In genomic region chr4:62560963-62561629, GRCm38 (mm10) we compare ENCODE assay signal across 8 mouse cellular contexts. TPM values are rescaled to one million over a fixed set of nuclear protein-coding genes. Genes with fewer than 3 reads are reported as not detected.
DNase-seq lines count a peak whose midpoint lies in the region; ATAC-seq and TF ChIP-seq lines count a peak whose summit lies in the region.

No protein-coding gene starts in this region.

- peak; percentile 64 for DNase-seq in liver, adult 2 months (ENCODE audit: extremely low read depth, low read depth, low spot score)
- peak; percentile 88 to 92 for DNase-seq in cerebellum, postnatal 10 days
- DNase-seq in frontal cortex, postnatal 25 days (ENCODE audit: low spot score in 2 of 2): peak; percentile 45 to 76
- peak; percentile 50 to 71 for DNase-seq in left cerebral cortex, postnatal 36 days (ENCODE audit: low spot score in 2 of 2)
- peak; percentile 91 for DNase-seq in midbrain, postnatal 0 days (ENCODE audit: low spot score)
- peak; percentile 50 to 78 for DNase-seq in spleen, postnatal 10 days (ENCODE audit: low spot score in 2 of 2)

- no peaks in the 10 kb centered on the region for H3K79me2 ChIP-seq in liver, adult 2 months (ENCODE audit: control insufficient read depth, insufficient read depth, low read length)

- no peak overlapping the region for H3K4me2 ChIP-seq in liver, embryonic 12.5 days
- no peak overlapping the region for H3K4me2 ChIP-seq in intestine, embryonic 16.5 days (ENCODE audit: low read depth, low read length)
- peak overlapping the region; percentile 10; the same call in 1 of the 2 replicates for H3K4me2 ChIP-seq in midbrain, postnatal 0 days (ENCODE audit: low read depth, low read length, poor library complexity, severe bottlenecking)

- H3K4me3 ChIP-seq in liver, adult 2 months (ENCODE audit: insufficient read depth, low read depth, low read length): no peak overlapping the region
- no peak overlapping the region for H3K4me3 ChIP-seq in liver, embryonic 12.5 days
- H3K4me3 ChIP-seq in intestine, embryonic 16.5 days (ENCODE audit: low read length): no peak overlapping the region
- H3K4me3 ChIP-seq in midbrain, postnatal 0 days (ENCODE audit: low read depth, low read length): no peak overlapping the region

- no peak for ATAC-seq in liver, embryonic 12.5 days
- peak; percentile 51 for ATAC-seq in intestine, embryonic 16.5 days
- peak; percentile 79 for ATAC-seq in midbrain, postnatal 0 days (ENCODE audit: low FRiP score)

- H3K9me3 ChIP-seq in liver, embryonic 12.5 days (replicated peaks): no peaks in the 10 kb centered on the region
- H3K9me3 ChIP-seq in intestine, embryonic 16.5 days (ENCODE audit: control insufficient read depth, low read length): no peaks in the 10 kb centered on the region
- H3K9me3 ChIP-seq in midbrain, postnatal 0 days (ENCODE audit: low read length): no peaks in the 10 kb centered on the region

- no peaks in the 10 kb centered on the region for H3K4me1 ChIP-seq in liver, adult 2 months (ENCODE audit: control insufficient read depth, insufficient read depth, low read length)
- H3K4me1 ChIP-seq in liver, embryonic 12.5 days: no peaks in the 10 kb centered on the region
- peaks cover under 1% of the 10 kb centered on the region; the same call in 1 of the 2 replicates for H3K4me1 ChIP-seq in intestine, embryonic 16.5 days (ENCODE audit: control insufficient read depth, insufficient read depth, low read length)
- H3K4me1 ChIP-seq in midbrain, postnatal 0 days (ENCODE audit: insufficient read depth, low read length): no peaks in the 10 kb centered on the region

- H3K36me3 ChIP-seq in liver, adult 2 months (ENCODE audit: control insufficient read depth, insufficient read depth, low read length): no peaks in the 10 kb centered on the region
- no peaks in the 10 kb centered on the region for H3K36me3 ChIP-seq in liver, embryonic 12.5 days
- H3K36me3 ChIP-seq in intestine, embryonic 16.5 days (ENCODE audit: control insufficient read depth, insufficient read depth, low read length): no peaks in the 10 kb centered on the region
- no peaks in the 10 kb centered on the region for H3K36me3 ChIP-seq in midbrain, postnatal 0 days (ENCODE audit: insufficient read depth, low read length)

- intact Hi-C loops in left cerebral cortex, postnatal 36 days (cut with DNase I): loop anchor here (1.0 kb wide), 2 partner anchors 135 to 203 kb away; no protein-coding TSS in a partner anchor

- no peak overlapping the region for H3K27ac ChIP-seq in liver, adult 2 months (replicated peaks; ENCODE audit: insufficient read depth, low read depth, low read length)
- H3K27ac ChIP-seq in liver, embryonic 12.5 days: no peak overlapping the region
- H3K27ac ChIP-seq in intestine, embryonic 16.5 days (ENCODE audit: low read length): no peak overlapping the region
- H3K27ac ChIP-seq in midbrain, postnatal 0 days (ENCODE audit: low read depth, low read length): no peak overlapping the region

- 24% methylated on average over 4 of the region's 4 CpGs for WGBS in liver, adult 2 months
- 20% methylated on average over 4 of the region's 4 CpGs for WGBS in liver, embryonic 12.5 days (ENCODE audit: insufficient replicate concordance)
- 27% methylated on average over 4 of the region's 4 CpGs for WGBS in intestine, embryonic 16.5 days
- 22% methylated on average over 4 of the region's 4 CpGs for WGBS in midbrain, postnatal 0 days

- TF ChIP-seq POLR2A in liver, adult 2 months (IDR thresholded peaks at IDR 0.05; ENCODE audit: extremely low read depth, insufficient read depth, low read length): no peak

- no peaks in the 10 kb centered on the region for H3K27me3 ChIP-seq in liver, adult 2 months (ENCODE audit: control insufficient read depth, insufficient read depth, low read length)
- no peaks in the 10 kb centered on the region for H3K27me3 ChIP-seq in liver, embryonic 12.5 days (replicated peaks)
- peaks cover 4% of the 10 kb centered on the region; the same call in 1 of the 2 replicates for H3K27me3 ChIP-seq in intestine, embryonic 16.5 days (replicated peaks; ENCODE audit: control insufficient read depth, insufficient read depth, low read length)
- no peaks in the 10 kb centered on the region for H3K27me3 ChIP-seq in midbrain, postnatal 0 days (ENCODE audit: insufficient read depth, low read length)

- H3K9ac ChIP-seq in liver, adult 2 months (ENCODE audit: low read depth, low read length): no peak overlapping the region
- no peak overlapping the region for H3K9ac ChIP-seq in liver, embryonic 12.5 days
- no peak overlapping the region for H3K9ac ChIP-seq in intestine, embryonic 16.5 days (ENCODE audit: low read depth, low read length)
- no peak overlapping the region for H3K9ac ChIP-seq in midbrain, postnatal 0 days (replicated peaks; ENCODE audit: low read length, poor library complexity, severe bottlenecking)

- TF ChIP-seq CTCF in liver, adult 2 months (IDR thresholded peaks at IDR 0.05; ENCODE audit: low read depth, low read length): peak; percentile 38
- peak; percentile 94 for TF ChIP-seq CTCF in midbrain, postnatal 0 days (IDR thresholded peaks at IDR 0.05)

RNA-seq across cellular contexts. Expression of gene Rgs3, which starts 1.4 kb away (rescaled TPM):
- 7.0 and 9.6 TPM in 2 replicates for total RNA-seq in liver, adult 2 months (2014; rRNA removed)
- 8.3 and 13.0 TPM in 2 replicates for polyA plus RNA-seq in liver, adult 2 months (2012; rRNA removed)
- 8.1 and 9.0 TPM in 2 replicates for polyA plus RNA-seq in liver, embryonic 12.5 days (2016; fragmentation: Nextera tagmentation; extraction: Ambion mirVana)
- polyA plus RNA-seq in intestine, embryonic 16.5 days (2015; fragmentation: Nextera tagmentation; extraction: Ambion mirVana): 46.0 and 47.6 TPM in 2 replicates
- total RNA-seq in left cerebral cortex, postnatal 36 days (2021): 10 to 100 TPM; 28.2 to 32.3 TPM
- total RNA-seq in midbrain, postnatal 0 days (2014; rRNA removed): 89.4 and 109 TPM in 2 replicates
- polyA plus RNA-seq in midbrain, postnatal 0 days (2015; fragmentation: Nextera tagmentation; extraction: Ambion mirVana): 54.6 and 55.6 TPM in 2 replicates

RNA-seq across cellular contexts. Expression of gene 4933430I17Rik, which starts 35.9 kb away (rescaled TPM):
- total RNA-seq in liver, adult 2 months (2014; rRNA removed): not detected in 2 replicates
- polyA plus RNA-seq in liver, adult 2 months (2012; rRNA removed): not detected in 2 replicates
- 0.12 and 0.21 TPM in 2 replicates for polyA plus RNA-seq in liver, embryonic 12.5 days (2016; fragmentation: Nextera tagmentation; extraction: Ambion mirVana)
- 0.15 and 0.33 TPM in 2 replicates for polyA plus RNA-seq in intestine, embryonic 16.5 days (2015; fragmentation: Nextera tagmentation; extraction: Ambion mirVana)
- total RNA-seq in left cerebral cortex, postnatal 36 days (2021): under 1 TPM; 0.29 to 0.47 TPM
- total RNA-seq in midbrain, postnatal 0 days (2014; rRNA removed): 0.38 and 1.6 TPM in 2 replicates
- 0.80 and 0.93 TPM in 2 replicates for polyA plus RNA-seq in midbrain, postnatal 0 days (2015; fragmentation: Nextera tagmentation; extraction: Ambion mirVana)

RNA-seq across cellular contexts. Expression of gene Pole3, which starts 36.2 kb away (rescaled TPM):
- total RNA-seq in liver, adult 2 months (2014; rRNA removed): 11.7 and 13.4 TPM in 2 replicates
- polyA plus RNA-seq in liver, adult 2 months (2012; rRNA removed): 9.1 and 9.3 TPM in 2 replicates
- polyA plus RNA-seq in liver, embryonic 12.5 days (2016; fragmentation: Nextera tagmentation; extraction: Ambion mirVana): 80.6 and 84.1 TPM in 2 replicates
- polyA plus RNA-seq in intestine, embryonic 16.5 days (2015; fragmentation: Nextera tagmentation; extraction: Ambion mirVana): 57.5 and 67.5 TPM in 2 replicates
- 10 to 100 TPM; 22.5 to 23.1 TPM for total RNA-seq in left cerebral cortex, postnatal 36 days (2021)
- 24.0 and 25.6 TPM in 2 replicates for total RNA-seq in midbrain, postnatal 0 days (2014; rRNA removed)
- 52.6 and 57.3 TPM in 2 replicates for polyA plus RNA-seq in midbrain, postnatal 0 days (2015; fragmentation: Nextera tagmentation; extraction: Ambion mirVana)

RNA-seq across cellular contexts. Expression of gene Alad, which starts 41.4 kb away (rescaled TPM):
- 114 and 123 TPM in 2 replicates for total RNA-seq in liver, adult 2 months (2014; rRNA removed)
- polyA plus RNA-seq in liver, adult 2 months (2012; rRNA removed): 328 and 437 TPM in 2 replicates
- 626 and 633 TPM in 2 replicates for polyA plus RNA-seq in liver, embryonic 12.5 days (2016; fragmentation: Nextera tagmentation; extraction: Ambion mirVana)
- 189 and 191 TPM in 2 replicates for polyA plus RNA-seq in intestine, embryonic 16.5 days (2015; fragmentation: Nextera tagmentation; extraction: Ambion mirVana)
- 10 to 100 TPM; 28.0 to 28.4 TPM for total RNA-seq in left cerebral cortex, postnatal 36 days (2021)
- total RNA-seq in midbrain, postnatal 0 days (2014; rRNA removed): 38.6 and 49.3 TPM in 2 replicates
- 74.6 and 80.9 TPM in 2 replicates for polyA plus RNA-seq in midbrain, postnatal 0 days (2015; fragmentation: Nextera tagmentation; extraction: Ambion mirVana)

RNA-seq across cellular contexts. Expression of gene Hdhd3, which starts 57.8 kb away (rescaled TPM):
- 14.0 and 14.9 TPM in 2 replicates for total RNA-seq in liver, adult 2 months (2014; rRNA removed)
- polyA plus RNA-seq in liver, adult 2 months (2012; rRNA removed): 61.4 and 73.7 TPM in 2 replicates
- polyA plus RNA-seq in liver, embryonic 12.5 days (2016; fragmentation: Nextera tagmentation; extraction: Ambion mirVana): 4.3 and 4.6 TPM in 2 replicates
- 115 and 118 TPM in 2 replicates for polyA plus RNA-seq in intestine, embryonic 16.5 days (2015; fragmentation: Nextera tagmentation; extraction: Ambion mirVana)
- total RNA-seq in left cerebral cortex, postnatal 36 days (2021): 10 to 100 TPM in 1 of 2 experiments, 1 to 10 TPM in 1; 9.8 to 10.4 TPM
- total RNA-seq in midbrain, postnatal 0 days (2014; rRNA removed): 2.9 and 5.3 TPM in 2 replicates
- 4.9 and 5.3 TPM in 2 replicates for polyA plus RNA-seq in midbrain, postnatal 0 days (2015; fragmentation: Nextera tagmentation; extraction: Ambion mirVana)
